Mouse (Mus musculus): ENCODE measurements around the gene Prrc2b. TPM values are rescaled to one million over a fixed set of nuclear protein-coding genes. Genes with fewer than 3 reads are reported as not detected.
A peak's percentile ranks its signal among the peaks of the same experiment; 100 is the strongest.

Prrc2b gene
- polyA plus RNA-seq, 1 experiment: 35.1 TPM

DNA sequence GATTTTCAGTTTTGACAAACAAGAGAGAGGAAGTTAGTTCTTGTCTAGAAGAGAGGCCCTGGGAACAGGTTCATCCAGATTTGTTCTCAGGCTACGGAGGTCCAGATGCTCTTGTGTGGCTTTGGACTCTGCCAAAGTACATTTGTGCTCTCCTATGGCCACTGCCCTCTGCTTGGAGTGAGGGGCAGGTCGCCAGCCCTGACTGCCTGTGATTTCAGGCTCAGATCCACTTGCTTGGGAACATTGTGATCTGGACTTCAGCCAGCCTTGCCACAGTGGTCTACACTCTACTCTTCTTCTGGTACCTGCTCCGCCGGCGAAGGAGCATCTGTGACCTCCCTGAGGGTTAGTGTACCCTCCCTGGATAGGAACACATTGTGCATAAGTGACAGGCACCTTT lies 101.8 kb downstream of the Prrc2b start:
- TF ChIP-seq CTCF (IDR thresholded peaks at IDR 0.05; ENCODE audit: extremely low read depth, insufficient read depth, insufficient read length, insufficient replicate concordance): no peak
- TF ChIP-seq POLR2A (IDR thresholded peaks at IDR 0.05; ENCODE audit: low read depth, low read length): no peak
- no peak for DNase-seq (ENCODE audit: low read depth in 1 of 2, low spot score in 2 of 2)
- Histone ChIP-seq H3K27ac (ENCODE audit: insufficient read depth, low read length) (no peak overlapping the region), H3K4me3 (ENCODE audit: extremely low read depth, insufficient read depth, insufficient read length) (no peak overlapping the region), H3K4me1 (ENCODE audit: control insufficient read depth, insufficient read depth, insufficient read length) (no peaks in the 10 kb centered on the region), H3K36me3 (ENCODE audit: control insufficient read depth, insufficient read depth, low read length) (peaks cover 30% of the 10 kb centered on the region), H3K27me3 (ENCODE audit: control insufficient read depth, insufficient read depth, low read length) (no peaks in the 10 kb centered on the region)
- 94% methylated on average over 5 of the region's 5 CpGs for WGBS

DNA sequence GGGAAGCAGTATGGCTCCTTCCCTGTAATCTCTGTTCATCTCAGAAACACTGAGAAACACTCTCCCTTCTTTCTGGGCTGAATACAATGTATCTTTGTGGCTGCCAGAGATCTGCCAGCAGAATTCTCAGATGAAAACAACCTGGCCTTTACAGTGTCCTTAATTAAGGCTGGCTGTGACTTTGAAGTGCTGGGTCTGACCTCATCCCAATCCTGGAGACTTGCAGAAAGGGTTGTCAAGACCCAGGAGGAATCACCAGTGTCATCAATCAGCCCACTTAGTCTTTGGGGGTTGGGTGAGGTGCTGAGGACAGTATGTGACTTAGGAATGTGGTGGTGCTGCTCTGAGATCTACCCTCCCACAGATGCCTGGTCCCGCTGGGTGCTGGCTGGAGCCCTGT lies 102.5 kb downstream of the Prrc2b start:
- 94% methylated on average over 1 of the region's 1 CpGs for WGBS
- H3K36me3 ChIP-seq (ENCODE audit: control insufficient read depth, insufficient read depth, low read length): peaks cover 32% of the 10 kb centered on the region
- H3K4me1 ChIP-seq (ENCODE audit: control insufficient read depth, insufficient read depth, insufficient read length): no peaks in the 10 kb centered on the region

GRCm38 (mm10) chr2:32254563-32254962 lies 103.7 kb downstream of the Prrc2b start:
- no peak for TF ChIP-seq CTCF (IDR thresholded peaks at IDR 0.05; ENCODE audit: extremely low read depth, insufficient read depth, insufficient read length, insufficient replicate concordance)
- no peak for TF ChIP-seq POLR2A (IDR thresholded peaks at IDR 0.05; ENCODE audit: low read depth, low read length)
- Histone ChIP-seq H3K4me1 (ENCODE audit: control insufficient read depth, insufficient read depth, insufficient read length) (peaks cover 6% of the 10 kb centered on the region; the same call in 1 of the 2 replicates), H3K27ac (ENCODE audit: insufficient read depth, low read length) (no peak overlapping the region), H3K4me3 (ENCODE audit: extremely low read depth, insufficient read depth, insufficient read length) (no peak overlapping the region), H3K27me3 (ENCODE audit: control insufficient read depth, insufficient read depth, low read length) (no peaks in the 10 kb centered on the region), H3K36me3 (ENCODE audit: control insufficient read depth, insufficient read depth, low read length) (peaks cover 32% of the 10 kb centered on the region)
- 91% methylated on average over 5 of the region's 5 CpGs for WGBS
- no peak for DNase-seq (ENCODE audit: low read depth in 1 of 2, low spot score in 2 of 2)

More for the DNA sequence above, 102.5 kb downstream of the Prrc2b start:
- Histone ChIP-seq H3K4me3 (ENCODE audit: extremely low read depth, insufficient read depth, insufficient read length) (no peak overlapping the region), H3K27ac (ENCODE audit: insufficient read depth, low read length) (no peak overlapping the region), H3K27me3 (ENCODE audit: control insufficient read depth, insufficient read depth, low read length) (no peaks in the 10 kb centered on the region)
- no peak for DNase-seq (ENCODE audit: low read depth in 1 of 2, low spot score in 2 of 2)
- TF ChIP-seq POLR2A (IDR thresholded peaks at IDR 0.05; ENCODE audit: low read depth, low read length) (no peak), CTCF (IDR thresholded peaks at IDR 0.05; ENCODE audit: extremely low read depth, insufficient read depth, insufficient read length, insufficient replicate concordance) (no peak)

DNA sequence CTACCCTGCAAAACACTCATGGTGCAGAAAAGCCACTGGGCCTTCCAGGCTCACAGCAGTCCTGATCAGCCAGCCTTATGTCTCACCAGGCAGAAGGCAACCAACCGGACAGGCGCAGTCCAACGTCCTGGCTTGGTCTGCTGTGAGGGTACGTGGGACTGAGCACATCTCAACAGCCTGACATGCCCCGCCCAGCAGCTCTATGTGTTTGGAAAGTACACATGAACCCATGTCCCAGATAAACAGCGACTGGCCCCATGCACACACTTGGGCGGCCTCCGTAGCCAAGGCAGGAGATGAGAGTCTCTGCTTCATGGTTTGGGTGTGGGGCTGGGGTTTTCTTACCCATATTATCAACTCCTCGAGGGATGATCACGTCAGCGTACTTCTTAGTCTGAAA lies 105.4 kb downstream of the Prrc2b start:
- Histone ChIP-seq H3K27me3 (ENCODE audit: control insufficient read depth, insufficient read depth, low read length) (no peaks in the 10 kb centered on the region), H3K4me1 (ENCODE audit: control insufficient read depth, insufficient read depth, insufficient read length) (peaks cover 6% of the 10 kb centered on the region; the same call in 1 of the 2 replicates), H3K4me3 (ENCODE audit: extremely low read depth, insufficient read depth, insufficient read length) (no peak overlapping the region), H3K27ac (ENCODE audit: insufficient read depth, low read length) (no peak overlapping the region), H3K36me3 (ENCODE audit: control insufficient read depth, insufficient read depth, low read length) (peaks cover 28% of the 10 kb centered on the region)
- WGBS: 92% methylated on average over 11 of the region's 11 CpGs
- DNase-seq (ENCODE audit: low read depth in 1 of 2, low spot score in 2 of 2): no peak
- TF ChIP-seq POLR2A (IDR thresholded peaks at IDR 0.05; ENCODE audit: low read depth, low read length) (no peak), CTCF (IDR thresholded peaks at IDR 0.05; ENCODE audit: extremely low read depth, insufficient read depth, insufficient read length, insufficient replicate concordance) (no peak)

DNA sequence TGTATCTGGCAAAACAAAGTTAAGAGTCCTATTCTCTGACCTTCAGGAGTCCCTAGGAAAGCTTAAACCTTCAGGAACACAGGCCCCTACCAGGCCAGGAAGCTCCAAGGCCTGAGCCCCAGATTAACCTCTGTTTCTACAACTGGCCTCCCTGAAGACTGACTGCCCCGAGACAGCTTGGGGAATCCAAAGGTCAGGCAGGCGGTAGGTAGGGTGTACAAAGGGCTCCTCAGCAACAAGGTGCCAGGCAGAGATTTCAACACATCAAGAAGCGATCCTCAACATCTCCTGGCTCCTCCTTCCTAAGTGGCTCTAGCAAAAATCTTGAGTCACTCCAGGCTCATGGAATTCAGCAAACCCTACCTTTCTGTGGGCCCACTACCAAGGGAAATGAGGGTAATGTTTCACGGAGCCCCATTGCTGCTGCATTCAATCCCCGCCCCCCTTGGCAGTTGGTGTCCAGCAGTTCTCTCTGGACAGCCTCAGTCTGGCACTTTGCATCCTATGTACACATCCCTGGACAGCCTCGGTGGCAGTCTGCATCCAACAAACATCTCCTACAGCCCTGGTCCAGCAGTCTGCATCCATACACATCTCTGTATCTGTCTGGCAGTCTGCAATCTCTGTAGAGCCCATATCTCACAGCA lies 108.1 kb downstream of the Prrc2b start:
- Histone ChIP-seq H3K27me3 (ENCODE audit: control insufficient read depth, insufficient read depth, low read length) (no peaks in the 10 kb centered on the region), H3K27ac (ENCODE audit: insufficient read depth, low read length) (no peak overlapping the region), H3K36me3 (ENCODE audit: control insufficient read depth, insufficient read depth, low read length) (peaks cover 15% of the 10 kb centered on the region), H3K4me3 (ENCODE audit: extremely low read depth, insufficient read depth, insufficient read length) (peak overlapping the region; percentile 74), H3K4me1 (ENCODE audit: control insufficient read depth, insufficient read depth, insufficient read length) (peaks cover 6% of the 10 kb centered on the region; the same call in 1 of the 2 replicates)
- 69% methylated on average over 6 of the region's 6 CpGs for WGBS
- TF ChIP-seq POLR2A (IDR thresholded peaks at IDR 0.05; ENCODE audit: low read depth, low read length): no peak
- TF ChIP-seq CTCF (IDR thresholded peaks at IDR 0.05; ENCODE audit: extremely low read depth, insufficient read depth, insufficient read length, insufficient replicate concordance): no peak
- no peak for DNase-seq (ENCODE audit: low read depth in 1 of 2, low spot score in 2 of 2)

DNA sequence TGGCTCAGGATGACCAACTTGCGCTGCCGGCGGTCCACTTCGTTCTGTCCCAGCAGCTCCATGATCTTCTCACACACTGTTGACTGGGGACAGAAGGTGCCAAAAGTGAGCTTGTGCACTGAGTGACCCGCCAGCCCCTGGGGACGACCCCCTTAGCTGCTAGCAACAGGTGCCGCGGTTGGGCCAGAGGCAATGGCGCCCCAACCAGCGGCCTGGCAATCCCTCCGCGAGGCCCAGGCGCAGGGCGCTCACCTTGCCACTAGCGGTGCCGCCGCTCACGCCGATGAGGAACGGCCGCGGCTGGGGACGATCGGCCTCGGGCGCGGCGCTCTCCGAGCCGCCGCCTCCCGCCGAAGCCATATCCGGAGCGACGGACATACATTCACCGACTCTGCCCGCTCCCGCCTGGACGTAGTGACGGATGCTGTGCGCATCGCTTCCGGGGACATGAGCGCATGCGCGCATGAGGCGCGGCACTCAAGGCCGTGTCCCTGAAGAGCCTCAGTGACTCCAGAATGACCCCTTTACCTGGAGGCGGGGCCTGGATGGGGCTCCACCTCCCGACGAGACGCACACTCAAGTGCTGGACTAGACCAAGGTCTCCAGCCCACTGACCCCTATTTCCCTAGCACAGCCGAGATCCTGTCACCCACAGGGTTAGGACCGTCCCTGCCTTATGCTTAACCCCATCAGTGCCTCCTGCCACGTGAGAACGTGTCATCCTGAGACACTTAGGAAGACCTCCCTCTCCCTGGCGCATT lies 109.0 kb downstream of the Prrc2b start, which contains the start of gene Uck1:
Uck1 (minus strand) TSS at position 503 of the 761 bp plus-strand sequence.
- Histone ChIP-seq H3K27ac (ENCODE audit: insufficient read depth, low read length) (peak within 1 kb of the TSS; percentile 55), H3K4me1 (ENCODE audit: control insufficient read depth, insufficient read depth, insufficient read length) (peaks cover 6% of the 10 kb centered on the region; the same call in 1 of the 2 replicates), H3K4me3 (ENCODE audit: extremely low read depth, insufficient read depth, insufficient read length) (peak within 1 kb of the TSS; percentile 74), H3K36me3 (ENCODE audit: control insufficient read depth, insufficient read depth, low read length) (peaks cover 11% of the 10 kb centered on the region), H3K27me3 (ENCODE audit: control insufficient read depth, insufficient read depth, low read length) (no peaks in the 10 kb centered on the region)
- whole genome bisulfite sequencing: under 1% methylated on average over 59 of the region's 59 CpGs
- TF ChIP-seq CTCF (IDR thresholded peaks at IDR 0.05; ENCODE audit: extremely low read depth, insufficient read depth, insufficient read length, insufficient replicate concordance): no peak
- TF ChIP-seq POLR2A (IDR thresholded peaks at IDR 0.05; ENCODE audit: low read depth, low read length): peak; percentile 82
- DNase-seq (ENCODE audit: low read depth in 1 of 2, low spot score in 2 of 2): peak; percentile 79 to 88

All from spleen, adult 2 months (tissue).